Mouse (Mus musculus) left cerebral cortex, adult 2 months (tissue): ENCODE measurements around the gene Rad54l. TPM values are rescaled to one million over a fixed set of nuclear protein-coding genes. Genes with fewer than 3 reads are reported as not detected.

ENCODE experiments used
- DNase-seq, 2 experiments: peaks; one replicate each; pipeline ENCODE4 v3.0.0; 2021 to 2022; ENCODE audit warnings: low spot score in 2 of 2, mixed read lengths in 1 of 2; ENCODE audit errors: extremely low spot score in 1 of 2
- H3K27ac ChIP-seq: fragments of 200-600 bp; 2 replicates; pipeline ENCODE4 v1.8.1; 2022
- H3K4me3 ChIP-seq: fragments of 200-600 bp; 2 replicates; pipeline ENCODE4 v1.8.1; 2022
- CTCF ChIP-seq: fragments of 200-600 bp; IDR thresholded peaks from 2 replicates; pipeline ENCODE4 v1.8.1; 2022; ENCODE audit warnings: antibody characterized with exemption, mild to moderate bottlenecking, moderate library complexity
- intact Hi-C: fragments of 180-260 bp; cut with DNase I; formaldehyde crosslinking; loops from one replicate; pipeline ENCODE4 v1.15.1; 2025
- total RNA-seq, 2 experiments: library from RNA; stranded (reverse); gene quantifications; 2 replicates each; pipeline ENCODE4 v1.2.3; 2021

Gene Rad54l
- total RNA-seq, 2 experiments from 2014 or later, result 0.77 to 0.89 TPM

- TF ChIP-seq CTCF, result no peak
- H3K27ac ChIP-seq, result peak overlapping the region; percentile 7; the same call in 1 of the 2 replicates
- DNase-seq, result no peak
- intact Hi-C loops, result no loop called here
- no peak overlapping the region for H3K4me3 ChIP-seq
These were observed 34.8 kb downstream of the Rad54l start for GRCm38 (mm10) chr4:116088510-116089249.

GRCm38 (mm10) chr4:116077240-116078095 lies 46.0 kb downstream of the Rad54l start:
- TF ChIP-seq CTCF, result no peak
- Histone ChIP-seq H3K27ac (peak overlapping the region; percentile 96; the same call in 1 of the 2 replicates), H3K4me3 (peak overlapping the region; percentile 72)
- DNase-seq, result no peak
- intact Hi-C loops, result no loop called here

DNA sequence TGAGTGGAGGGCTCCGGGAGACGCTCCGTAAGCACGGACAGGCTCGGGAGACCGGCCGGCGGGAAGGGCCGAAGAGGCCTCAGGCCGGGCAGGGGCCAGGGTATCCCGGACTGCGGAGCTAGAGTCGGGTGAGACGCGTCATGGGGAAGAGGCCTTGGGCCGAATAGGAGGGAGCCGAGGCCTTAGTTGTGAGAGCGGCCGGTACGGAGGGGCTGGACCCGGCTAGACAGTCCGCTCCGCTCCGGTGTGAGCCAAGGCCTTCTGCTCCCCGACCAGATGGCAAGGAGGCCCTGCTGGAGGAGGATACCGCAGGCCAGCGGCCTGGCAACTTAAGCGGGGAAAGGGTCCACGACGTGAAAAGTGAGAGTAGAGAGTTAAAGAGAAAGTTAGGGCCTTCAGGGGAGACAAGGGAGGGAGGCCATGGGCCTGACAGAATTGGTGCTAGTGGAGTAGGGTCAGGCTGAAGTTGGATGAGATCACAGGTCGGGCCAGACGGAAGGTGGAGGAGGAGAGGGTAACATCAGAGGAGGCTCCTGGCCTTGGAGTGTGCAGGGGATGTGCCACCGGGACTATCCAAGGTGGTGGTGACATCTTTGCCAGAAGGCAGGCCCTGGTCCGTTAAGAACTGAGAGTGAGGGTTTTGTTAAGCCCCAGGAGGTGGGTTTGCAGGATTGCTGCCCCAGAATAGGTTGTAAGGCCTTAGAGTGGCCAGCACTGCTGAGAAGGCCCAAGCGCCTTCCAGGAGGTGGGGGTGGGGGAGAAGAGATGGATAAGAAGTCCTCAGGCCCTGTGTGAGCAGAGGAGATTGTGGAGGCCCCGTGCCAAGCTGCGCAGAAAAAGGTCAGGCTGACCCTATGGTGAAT lies 46.9 kb downstream of the Rad54l start:
- intact Hi-C loops, result no loop called here
- DNase-seq, result peak; percentile 38 to 41
- Histone ChIP-seq H3K27ac (peak overlapping the region; percentile 96), H3K4me3 (peak overlapping the region; percentile 72)
- no peak for TF ChIP-seq CTCF

DNA sequence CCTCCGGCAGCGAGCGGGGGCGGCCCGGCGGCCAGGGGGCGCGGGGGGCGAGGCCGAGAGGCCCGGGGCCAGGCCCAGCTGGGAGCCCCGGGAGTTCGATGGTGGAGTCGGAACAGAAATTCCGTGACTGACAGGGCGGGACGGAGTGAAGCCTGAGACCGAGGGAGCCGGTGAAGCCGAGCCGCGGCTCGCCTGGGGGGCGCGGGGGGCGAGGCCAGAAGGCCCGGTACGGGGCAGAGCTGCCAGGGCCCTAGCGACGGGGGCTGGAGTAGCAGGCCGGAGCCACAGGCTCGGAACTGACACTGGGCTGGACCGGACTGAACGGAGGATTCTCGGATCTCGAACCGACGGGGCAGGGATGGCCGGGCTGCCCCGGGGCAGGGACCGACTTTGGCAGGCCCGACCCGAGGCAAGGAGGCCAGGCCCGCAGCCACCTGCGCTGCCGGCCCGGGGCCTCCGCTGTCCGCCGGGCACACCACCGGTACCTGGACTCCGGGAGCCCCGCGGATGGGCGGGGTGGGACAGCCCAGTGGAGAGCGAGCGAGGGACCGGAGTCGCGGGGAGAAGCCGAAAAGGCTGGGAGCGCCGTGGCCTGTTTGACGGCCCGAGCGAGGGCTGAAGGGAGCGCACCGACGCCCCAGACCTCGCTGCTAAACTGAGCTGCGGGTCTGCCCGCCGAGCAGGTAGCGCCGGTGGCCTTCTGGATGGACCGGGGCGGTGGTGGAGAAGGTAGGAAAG lies 47.7 kb downstream of the Rad54l start:
- intact Hi-C loops, result no loop called here
- TF ChIP-seq CTCF, result peak; percentile 47
- peak overlapping the region; percentile 72 for H3K4me3 ChIP-seq
- H3K27ac ChIP-seq, result peak overlapping the region; percentile 96
- peak; percentile 57 to 64 for DNase-seq

- intact Hi-C loops, result no loop called here
- TF ChIP-seq CTCF, result no peak
- DNase-seq, result peak; percentile 94 to 95
- peak within 1 kb of the TSS; percentile 96 for H3K27ac ChIP-seq
- peak within 1 kb of the TSS; percentile 72 for H3K4me3 ChIP-seq
These were observed 48.4 kb downstream of the Rad54l start, which contains the start of the genes Uqcrh and Lrrc41 for GRCm38 (mm10) chr4:116074861-116075620. Uqcrh (minus strand) TSS chr4:116075071. Lrrc41 (plus strand) TSS chr4:116075269.

DNA sequence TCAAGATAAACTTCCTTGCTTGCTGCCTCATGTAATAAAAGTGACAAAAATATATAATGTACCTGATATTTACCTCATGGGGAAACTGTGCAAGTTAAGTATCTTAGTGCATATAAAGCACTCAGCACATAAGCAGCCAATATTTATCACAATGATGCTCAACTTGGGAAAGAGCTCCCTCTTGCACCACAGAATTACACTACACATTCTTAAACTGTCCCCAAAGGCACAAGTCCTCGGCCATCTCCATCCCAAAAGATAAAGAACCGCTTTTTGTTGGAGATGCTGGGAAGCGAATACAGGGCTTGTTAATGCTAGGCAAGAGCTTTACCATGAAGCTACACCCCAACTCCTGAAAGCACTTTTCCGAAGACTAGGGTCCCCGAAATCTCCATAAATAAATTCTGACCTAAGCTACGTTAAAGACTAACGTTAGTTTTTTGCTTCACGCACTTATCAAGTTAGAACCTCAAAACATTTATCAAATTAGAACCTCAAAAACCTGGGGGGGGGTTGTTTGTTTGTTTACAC lies 49.3 kb downstream of the Rad54l start:
- intact Hi-C loops, result no loop called here
- TF ChIP-seq CTCF, result peak; percentile 28
- peak overlapping the region; percentile 72 for H3K4me3 ChIP-seq
- no peak for DNase-seq
- peak overlapping the region; percentile 96 for H3K27ac ChIP-seq

GRCm38 (mm10) chr4:116073146-116073545 lies 50.3 kb downstream of the Rad54l start:
- peak; percentile 15; the same call in 1 of the 2 replicates for TF ChIP-seq CTCF
- DNase-seq, result no peak
- Histone ChIP-seq H3K27ac (no peak overlapping the region), H3K4me3 (peak overlapping the region; percentile 72)
- intact Hi-C loops, result no loop called here

GRCm38 (mm10) chr4:116070116-116070515 lies 53.4 kb downstream of the Rad54l start:
- H3K4me3 ChIP-seq, result no peak overlapping the region
- intact Hi-C loops, result no loop called here
- H3K27ac ChIP-seq, result no peak overlapping the region
- TF ChIP-seq CTCF, result no peak
- DNase-seq, result no peak

DNA sequence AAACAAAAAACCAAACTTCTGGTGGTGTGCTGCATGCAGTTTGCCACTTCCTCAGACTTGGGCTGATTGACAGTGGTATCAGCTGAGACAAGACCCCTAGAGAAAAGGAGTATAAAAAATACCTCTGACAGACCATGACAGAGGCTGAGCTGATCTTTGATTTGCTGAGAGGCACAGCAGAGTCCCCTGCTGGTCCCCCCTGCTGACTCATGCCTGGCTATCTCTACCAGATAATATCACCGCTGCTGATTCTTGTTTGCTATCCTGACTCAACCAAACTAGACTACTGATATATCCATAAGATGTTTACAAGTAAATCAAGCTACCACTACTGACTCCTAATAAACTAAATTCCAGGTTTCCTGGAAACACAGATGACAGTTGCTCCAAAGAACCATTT lies 59.6 kb downstream of the Rad54l start:
- intact Hi-C loops, result loop anchor here (10.0 kb wide), 1 partner anchor 159 kb away; no protein-coding TSS in a partner anchor
- no peak overlapping the region for H3K27ac ChIP-seq
- no peak overlapping the region for H3K4me3 ChIP-seq
- no peak for TF ChIP-seq CTCF
- no peak for DNase-seq
